Mouse (Mus musculus) CH12.LX (cell line): Measurements from ENCODE around the gene Brox.

ENCODE experiments used
- CTCF ChIP-seq, 2 experiments: IDR thresholded peaks in 1 of 2; conservative IDR thresholded peaks in 1 of 2; 2 replicates each; pipeline ENCODE4 v1.5.1; 2011 to 2012; ENCODE audit warnings: low read depth in 2 of 2, low read length in 2 of 2, improper control_type of control experiment in 1 of 2, inconsistent platforms in 1 of 2, mild to moderate bottlenecking in 1 of 2, moderate library complexity in 1 of 2
- E2F4 ChIP-seq: IDR thresholded peaks from 2 replicates; pipeline ENCODE4 v1.6.1; 2011; ENCODE audit warnings: low read depth, low read length, improper control_type of control experiment; ENCODE audit not compliant: insufficient replicate concordance
- EP300 ChIP-seq: IDR thresholded peaks from 2 replicates; pipeline ENCODE4 v1.6.1; 2011; ENCODE audit warnings: low read length, improper control_type of control experiment
- ETS1 ChIP-seq: conservative IDR thresholded peaks from 2 replicates; pipeline ENCODE4 v1.6.1; 2012; ENCODE audit warnings: low read depth, mild to moderate bottlenecking, inconsistent platforms, low read length, improper control_type of control experiment, moderate library complexity
- IRF4 ChIP-seq: IDR thresholded peaks from 2 replicates; pipeline ENCODE4 v1.6.1; 2014; ENCODE audit warnings: low read depth, mild to moderate bottlenecking, inconsistent platforms, low read length, improper control_type of control experiment
- JUND ChIP-seq: conservative IDR thresholded peaks from 2 replicates; pipeline ENCODE4 v1.6.1; 2011; ENCODE audit warnings: low read depth, low read length, improper control_type of control experiment
- MXI1 ChIP-seq: IDR thresholded peaks from 2 replicates; pipeline ENCODE4 v1.6.1; 2011; ENCODE audit warnings: mild to moderate bottlenecking, low read depth, low read length, improper control_type of control experiment
- MYC ChIP-seq: IDR thresholded peaks from 2 replicates; pipeline ENCODE4 v1.6.1; 2011; ENCODE audit warnings: low read depth, mild to moderate bottlenecking, improper control_type of control experiment, low read length
- NELFE ChIP-seq: IDR thresholded peaks from 2 replicates; pipeline ENCODE4 v1.6.1; 2011; ENCODE audit warnings: low read depth, low read length, improper control_type of control experiment
- TBP ChIP-seq: conservative IDR thresholded peaks from 2 replicates; pipeline ENCODE4 v1.6.1; 2011; ENCODE audit warnings: low read depth, low read length, improper control_type of control experiment
- USF1 ChIP-seq: IDR thresholded peaks from 2 replicates; pipeline ENCODE4 v1.6.1; 2014; ENCODE audit warnings: low read depth, mild to moderate bottlenecking, inconsistent platforms, low read length, improper control_type of control experiment

GRCm38 (mm10) chr1:183312076-183312475, 15.0 kb upstream of the Brox start:
- TF ChIP-seq MXI1 = no peak
- no peak for TF ChIP-seq MYC
- no peak for TF ChIP-seq ETS1
- TF ChIP-seq NELFE = no peak
- no peak for TF ChIP-seq IRF4
- TF ChIP-seq CTCF (conservative IDR thresholded peaks at IDR 0.05 in 1 of 2, IDR thresholded peaks at IDR 0.05 in 1 of 2; ENCODE audit: low read depth in 2 of 2, low read length in 2 of 2) = no peak
- no peak for TF ChIP-seq USF1
- TF ChIP-seq JUND = no peak
- TF ChIP-seq TBP = no peak
- no peak for TF ChIP-seq E2F4
- no peak for TF ChIP-seq EP300
